Mouse (Mus musculus) megakaryocyte, embryonic 14.5 days (primary cell): ENCODE measurements around the gene Acin1.

Source experiments
- FLI1 ChIP-seq: IDR thresholded peaks from 2 replicates; pipeline ENCODE4 v1.6.1; 2012; ENCODE audit warnings: low read length, inconsistent platforms, mixed read lengths
- GATA1 ChIP-seq: IDR thresholded peaks from 3 replicates; pipeline ENCODE4 v1.6.1; 2012; ENCODE audit warnings: mixed read lengths, low read length, inconsistent platforms, borderline replicate concordance

GRCm38 (mm10) chr14:54609245-54609644, 77.5 kb downstream of the Acin1 start:
- TF ChIP-seq GATA1 (no peak), FLI1 (no peak)
